Mouse (Mus musculus) kidney, adult 18-20 months (tissue): ENCODE data around the gene Neurog3.

Source experiments
- DNase-seq: peaks from one replicate; pipeline ENCODE4 v3.0.0; 2021

The Neurog3 gene

DNA sequence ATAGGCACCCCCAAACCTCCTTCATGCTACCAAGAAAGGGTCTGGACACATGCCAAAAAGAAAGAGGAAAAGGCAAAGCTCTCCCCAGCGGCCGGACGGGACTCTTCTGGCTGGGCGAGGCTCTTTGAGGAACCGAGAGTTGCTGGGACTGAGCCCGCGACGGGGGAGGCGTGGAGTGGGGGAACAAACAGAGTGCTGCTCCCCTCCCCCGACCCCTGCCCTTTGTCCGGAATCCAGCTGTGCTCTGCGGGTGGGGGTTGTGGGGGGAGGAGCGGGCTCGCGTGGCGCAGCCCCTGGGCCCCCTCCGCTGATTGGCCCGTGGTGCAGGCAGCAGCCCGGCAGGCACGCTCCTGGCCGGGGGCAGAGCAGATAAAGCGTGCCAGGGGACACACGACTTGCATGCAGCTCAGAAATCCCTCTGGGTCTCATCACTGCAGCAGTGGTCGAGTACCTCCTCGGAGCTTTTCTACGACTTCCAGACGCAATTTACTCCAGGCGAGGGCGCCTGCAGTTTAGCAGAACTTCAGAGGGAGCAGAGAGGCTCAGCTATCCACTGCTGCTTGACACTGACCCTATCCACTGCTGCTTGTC lies at the start of gene Neurog3:
Gene Neurog3 (plus strand): TSS at position 400 of the 591 bp plus-strand sequence.
- DNase-seq = no peak

DNA sequence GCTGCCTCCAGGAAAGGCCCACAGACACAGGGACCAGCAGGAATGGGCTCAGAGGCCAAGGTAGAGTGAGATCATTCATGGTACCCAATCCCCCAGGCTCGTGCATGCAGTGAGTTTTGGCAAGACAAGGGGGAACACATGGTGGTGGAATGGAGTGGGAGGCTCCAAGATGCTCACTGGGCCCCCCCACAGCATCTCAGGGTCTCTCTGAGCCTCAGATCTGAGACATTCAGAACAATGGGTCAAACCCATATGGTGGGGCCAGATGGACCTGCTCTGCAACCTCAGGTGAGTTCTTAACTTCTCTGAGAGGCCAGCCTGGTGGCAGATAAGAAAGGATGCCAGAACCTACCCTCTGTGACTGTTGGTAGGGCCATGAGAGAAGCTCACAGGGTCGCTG lies 46.8 kb upstream of the Neurog3 start:
- DNase-seq = no peak

DNA sequence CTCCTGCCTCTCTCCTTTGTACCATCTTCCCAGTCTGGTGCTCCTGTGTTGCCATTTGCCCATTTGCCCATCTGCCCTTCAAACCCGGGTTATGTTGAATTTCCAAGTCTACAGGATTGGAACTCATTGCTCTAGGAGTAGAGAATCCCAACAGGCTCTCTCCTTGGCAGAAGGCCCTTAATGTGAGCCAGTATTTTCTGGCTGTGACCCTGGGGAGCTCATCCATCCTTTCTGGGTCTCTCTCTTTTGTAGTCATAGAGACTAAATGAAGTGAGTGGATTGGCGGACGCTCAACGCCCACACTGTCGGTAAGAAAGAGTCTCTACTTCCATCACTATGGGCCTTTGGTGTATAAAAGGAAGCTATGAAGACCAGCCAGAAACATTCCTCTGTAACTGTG lies 46.1 kb upstream of the Neurog3 start:
- DNase-seq = no peak

DNA sequence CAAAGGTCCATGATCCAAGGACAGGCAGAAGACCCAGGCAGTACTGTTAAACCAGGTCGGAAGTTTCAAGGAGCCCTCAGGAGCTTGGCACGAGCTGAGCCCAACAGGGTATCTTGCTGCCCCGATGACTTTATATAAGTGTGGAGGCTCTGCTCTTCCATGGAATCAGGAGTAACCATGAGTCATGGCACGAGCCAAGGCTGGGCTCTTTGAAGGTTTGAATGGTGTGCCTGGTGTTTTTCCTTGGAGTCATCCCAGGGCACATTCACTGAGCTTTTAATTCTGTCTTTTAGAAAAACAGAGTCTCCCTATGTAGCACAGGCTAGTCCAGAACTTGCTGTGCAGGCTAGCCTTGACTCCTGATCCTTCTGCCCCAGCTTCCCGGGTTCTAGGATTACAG lies 44.5 kb upstream of the Neurog3 start:
- no peak for DNase-seq

DNA sequence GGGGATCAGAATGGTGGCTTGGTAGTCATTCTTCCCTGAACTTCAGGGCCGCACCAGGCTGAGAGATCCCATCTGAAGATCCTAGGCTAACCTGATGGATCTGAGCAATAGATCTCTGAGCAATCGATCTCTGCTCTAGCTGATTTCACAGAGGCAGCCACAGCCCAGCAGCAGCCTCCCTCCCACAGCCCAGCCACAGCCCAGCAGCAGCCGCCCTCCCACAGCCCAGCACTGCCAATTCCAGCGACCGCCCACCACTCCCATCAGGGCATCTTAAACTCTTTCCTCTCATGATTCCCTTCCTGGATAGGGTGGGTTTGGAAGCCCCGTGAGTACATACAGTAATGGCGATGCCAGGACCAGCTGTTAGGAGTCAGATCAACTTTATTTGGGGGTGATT lies 43.8 kb upstream of the Neurog3 start:
- DNase-seq = no peak

DNA sequence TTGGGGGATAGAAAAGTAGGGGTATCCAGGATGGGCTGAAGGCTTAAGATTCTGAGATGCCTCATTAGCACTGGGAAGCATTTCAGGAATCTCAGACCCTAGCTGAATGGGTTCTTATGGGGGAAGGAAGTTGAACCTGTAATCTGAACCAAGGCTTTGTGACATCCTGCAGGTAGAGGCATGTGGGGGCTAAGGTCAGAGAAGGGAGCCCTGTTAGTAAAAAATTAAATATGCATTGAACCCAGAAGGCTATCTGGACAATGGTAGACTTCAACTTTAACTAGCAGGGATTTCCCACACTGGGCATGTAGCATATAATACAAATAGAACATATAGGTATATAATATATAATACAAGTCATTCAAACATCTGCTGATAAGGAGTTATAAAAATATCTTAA lies 43.4 kb upstream of the Neurog3 start:
- DNase-seq = no peak

DNA sequence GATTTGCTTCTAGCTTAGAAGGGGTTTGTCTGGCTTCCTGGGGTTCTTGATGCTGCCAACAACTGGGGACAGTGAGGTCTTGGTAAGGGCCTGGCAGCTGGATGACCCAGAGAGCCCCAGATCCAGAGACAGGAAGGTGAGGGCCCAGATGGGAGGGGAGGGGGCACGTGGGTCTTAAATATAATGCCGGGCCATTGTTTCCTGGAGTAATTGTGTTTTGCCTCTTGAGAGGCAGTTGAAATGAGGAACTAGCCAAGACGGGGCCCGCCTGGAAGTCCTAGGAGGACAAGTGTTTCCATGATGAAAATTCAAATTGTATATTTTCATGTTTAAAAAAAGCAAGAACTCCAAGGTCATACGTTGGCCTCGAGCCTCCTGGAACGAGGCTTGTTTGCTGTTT lies 39.0 kb upstream of the Neurog3 start:
- no peak for DNase-seq

DNA sequence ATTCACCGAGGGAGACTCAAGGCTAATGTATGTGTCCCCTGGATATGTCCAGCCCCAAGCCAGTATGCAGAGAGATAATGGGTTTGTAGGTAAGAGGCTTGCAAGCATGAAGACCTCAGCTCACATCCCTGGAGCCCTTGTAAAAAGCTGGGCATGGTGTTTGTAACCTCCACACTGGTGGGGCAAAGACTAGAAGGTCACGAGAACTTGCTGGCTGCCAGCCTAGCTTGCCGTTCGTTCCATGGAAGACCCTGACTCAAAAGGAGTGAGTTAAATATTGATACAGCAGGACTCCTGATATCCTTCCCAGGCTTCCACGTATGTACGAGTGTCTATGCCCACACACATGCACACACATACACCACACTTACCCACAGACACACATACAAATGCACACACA lies 38.5 kb upstream of the Neurog3 start:
- no peak for DNase-seq

DNA sequence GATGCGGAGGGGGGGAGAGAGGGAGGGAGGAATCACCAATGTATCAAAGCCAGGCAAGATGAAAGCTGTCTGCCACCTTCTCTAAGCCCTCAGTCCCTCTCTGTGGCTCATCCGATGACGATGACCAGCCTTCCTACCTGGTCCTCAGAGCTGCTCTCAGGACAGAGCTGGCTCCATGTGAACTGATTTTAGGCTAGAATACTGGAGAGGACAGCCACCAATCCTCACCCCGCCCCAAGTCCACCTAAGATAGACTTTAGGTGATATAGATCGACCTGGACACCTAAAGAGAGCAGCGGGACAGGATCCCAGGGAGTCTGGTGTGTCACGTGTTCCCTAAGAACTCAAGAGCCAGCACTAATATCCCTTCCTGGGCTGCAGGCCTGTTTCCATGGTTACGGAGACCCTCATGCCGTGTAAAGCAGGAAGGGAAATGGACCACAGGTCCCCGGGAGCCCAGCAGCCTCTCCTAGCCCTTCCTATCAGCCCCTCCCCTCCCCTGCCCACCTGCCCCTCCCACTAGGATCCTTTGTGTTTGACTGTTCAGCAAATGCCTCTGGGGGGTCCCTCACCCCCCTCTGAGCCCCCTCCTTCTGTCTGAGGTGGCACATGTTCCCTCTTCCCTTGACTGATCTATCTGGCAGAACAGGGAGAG lies 33.0 kb upstream of the Neurog3 start:
- DNase-seq = no peak

DNA sequence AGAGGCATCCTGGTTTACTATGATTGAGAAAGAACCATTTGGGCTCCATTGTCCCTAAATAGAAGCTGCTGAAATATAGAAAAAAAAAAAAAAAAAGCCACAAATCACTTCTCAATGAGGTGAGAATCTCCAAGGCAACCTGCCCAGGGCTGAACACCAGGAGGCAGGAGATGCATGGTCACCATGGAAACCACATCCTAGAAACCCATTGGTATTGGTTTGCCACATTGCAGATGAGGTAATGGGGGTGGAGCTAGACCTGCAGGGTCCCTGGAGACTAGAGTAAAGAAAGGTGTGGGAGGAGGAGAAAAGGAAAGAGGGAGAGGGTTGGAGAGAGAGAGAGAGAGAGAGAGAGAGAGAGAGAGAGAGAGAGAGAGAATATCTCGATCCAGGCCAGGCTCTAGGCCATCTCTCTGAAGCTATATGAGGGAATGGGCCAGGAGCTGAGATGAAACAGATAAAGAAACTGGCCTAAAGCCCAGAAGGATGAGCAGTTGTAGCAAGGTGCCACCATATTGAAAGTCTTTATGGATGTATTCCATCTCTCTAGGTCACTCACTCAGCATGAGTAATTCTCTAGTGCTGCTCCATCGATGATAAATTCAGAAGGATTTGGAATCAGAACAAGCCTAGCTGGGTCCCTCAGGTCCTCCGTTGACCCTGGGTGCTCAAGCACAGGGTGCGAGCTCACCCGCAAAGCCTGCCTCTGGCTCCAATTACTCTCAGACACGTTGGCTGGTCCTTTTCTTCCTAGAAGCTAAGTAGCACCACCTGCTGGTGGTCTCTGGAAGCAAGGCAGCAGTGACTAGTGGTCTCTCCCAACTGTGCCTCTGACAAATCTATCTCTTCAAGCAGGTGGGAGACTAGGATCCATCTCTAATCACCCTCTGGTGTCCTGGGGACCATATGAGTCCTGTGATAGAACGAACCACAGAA lies 31.1 kb upstream of the Neurog3 start:
- peak; percentile 77 for DNase-seq

DNA sequence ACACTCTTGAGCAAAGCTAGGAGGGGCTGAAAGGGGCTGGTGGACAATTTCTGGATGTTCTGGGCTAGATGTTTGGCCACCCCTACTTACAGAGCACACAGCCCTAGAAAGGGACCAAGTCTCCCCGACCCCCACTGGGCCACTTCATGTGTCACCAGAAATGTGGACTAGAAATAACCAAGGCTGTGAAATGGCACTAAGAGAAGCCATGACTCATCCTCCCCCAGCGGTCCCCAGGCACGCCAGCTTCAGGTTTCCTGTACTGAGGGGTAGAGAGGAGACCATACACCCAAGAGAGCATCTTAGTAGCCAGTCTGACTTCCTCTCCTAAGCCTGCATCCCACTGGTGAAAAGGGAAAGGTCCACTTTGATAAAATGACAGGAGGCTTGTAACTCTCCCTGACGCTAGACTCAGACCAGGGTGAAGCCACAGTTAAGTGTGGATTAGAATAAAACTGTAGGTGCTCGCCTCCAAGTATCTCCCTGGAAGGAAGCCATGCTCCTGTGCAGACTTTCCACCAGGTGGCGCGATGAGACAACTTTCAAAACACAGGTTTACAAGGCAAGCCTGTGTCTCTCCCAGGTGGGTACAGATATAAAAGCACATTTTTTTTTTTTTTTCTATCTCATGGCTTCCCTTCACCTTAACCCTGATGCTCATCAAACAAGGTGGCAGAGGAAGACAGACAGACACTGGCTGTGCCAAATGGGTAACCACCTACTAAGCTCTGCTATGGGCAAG lies 27.9 kb upstream of the Neurog3 start:
- DNase-seq = peak; percentile 62

DNA sequence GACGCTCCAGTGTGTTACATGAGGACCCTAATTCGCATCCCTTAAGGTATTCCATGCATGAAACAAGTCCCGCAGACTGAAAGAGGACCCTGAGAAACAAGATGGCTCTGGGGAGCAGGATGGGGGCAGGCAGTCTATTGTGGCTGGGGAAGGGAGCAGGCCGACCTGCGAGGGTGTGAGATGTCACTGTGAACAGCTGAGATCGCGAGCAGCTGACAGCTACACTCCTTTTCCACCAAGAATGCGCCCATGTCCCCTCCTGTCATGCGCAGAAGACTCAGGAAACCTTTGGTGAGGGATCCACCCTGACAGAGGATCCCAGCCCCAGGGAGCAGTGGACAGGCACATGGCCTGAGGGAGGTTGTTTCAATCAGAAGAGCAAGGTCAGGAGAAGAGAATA lies 25.8 kb upstream of the Neurog3 start:
- no peak for DNase-seq

DNA sequence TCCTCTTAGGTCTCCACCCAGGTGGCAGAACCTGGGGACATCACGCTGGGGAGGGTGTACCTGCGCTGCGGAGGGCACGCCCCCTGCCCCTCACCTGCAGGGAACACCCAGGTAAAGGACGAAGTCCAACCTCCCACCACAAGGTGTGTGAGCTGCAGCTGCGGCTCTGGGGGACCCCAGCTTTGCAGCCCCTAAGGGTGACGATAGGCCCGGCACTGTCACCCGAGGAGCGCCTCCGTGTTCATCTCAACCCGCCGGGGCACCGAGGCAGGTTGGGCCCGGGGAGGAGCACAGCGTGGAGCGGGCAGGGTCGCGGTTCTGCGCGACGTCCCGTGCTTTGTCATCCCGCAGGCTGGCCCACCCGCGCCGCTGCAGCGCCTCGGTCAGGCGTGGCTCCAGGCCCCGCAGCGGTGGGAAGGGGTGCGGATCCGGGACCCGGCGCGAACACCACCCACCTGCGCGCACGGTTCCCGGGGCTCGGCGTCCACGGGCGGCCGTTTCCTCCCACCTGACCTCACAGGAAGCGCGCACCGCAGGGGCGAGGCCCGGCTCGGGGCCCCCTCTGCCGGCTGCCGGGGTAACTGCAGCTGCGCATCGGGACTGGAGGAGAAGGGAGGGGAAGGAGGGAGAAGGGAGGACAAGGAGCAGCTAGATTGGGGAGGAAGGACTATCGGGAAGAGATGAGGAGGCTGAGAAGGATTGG lies 22.2 kb upstream of the Neurog3 start:
- DNase-seq = peak; percentile 90

DNA sequence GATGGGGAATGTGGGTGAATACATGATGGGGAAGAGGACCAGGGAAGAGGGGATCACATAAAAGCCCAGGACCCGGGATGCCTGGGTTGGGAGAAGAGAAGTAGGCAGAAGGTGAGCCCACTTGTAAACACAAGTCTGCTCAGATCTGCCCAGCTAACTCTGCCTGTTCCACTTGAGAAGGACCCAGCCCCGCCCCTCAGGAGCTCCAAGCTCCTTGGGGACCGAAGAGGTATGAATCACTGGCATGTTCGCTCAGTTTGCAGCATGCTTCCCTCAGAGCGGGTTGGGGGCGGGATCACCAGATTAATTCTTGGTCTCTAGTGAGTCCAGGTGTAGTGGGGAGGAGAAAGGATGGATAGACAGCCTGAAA lies 21.7 kb upstream of the Neurog3 start:
- no peak for DNase-seq

DNA sequence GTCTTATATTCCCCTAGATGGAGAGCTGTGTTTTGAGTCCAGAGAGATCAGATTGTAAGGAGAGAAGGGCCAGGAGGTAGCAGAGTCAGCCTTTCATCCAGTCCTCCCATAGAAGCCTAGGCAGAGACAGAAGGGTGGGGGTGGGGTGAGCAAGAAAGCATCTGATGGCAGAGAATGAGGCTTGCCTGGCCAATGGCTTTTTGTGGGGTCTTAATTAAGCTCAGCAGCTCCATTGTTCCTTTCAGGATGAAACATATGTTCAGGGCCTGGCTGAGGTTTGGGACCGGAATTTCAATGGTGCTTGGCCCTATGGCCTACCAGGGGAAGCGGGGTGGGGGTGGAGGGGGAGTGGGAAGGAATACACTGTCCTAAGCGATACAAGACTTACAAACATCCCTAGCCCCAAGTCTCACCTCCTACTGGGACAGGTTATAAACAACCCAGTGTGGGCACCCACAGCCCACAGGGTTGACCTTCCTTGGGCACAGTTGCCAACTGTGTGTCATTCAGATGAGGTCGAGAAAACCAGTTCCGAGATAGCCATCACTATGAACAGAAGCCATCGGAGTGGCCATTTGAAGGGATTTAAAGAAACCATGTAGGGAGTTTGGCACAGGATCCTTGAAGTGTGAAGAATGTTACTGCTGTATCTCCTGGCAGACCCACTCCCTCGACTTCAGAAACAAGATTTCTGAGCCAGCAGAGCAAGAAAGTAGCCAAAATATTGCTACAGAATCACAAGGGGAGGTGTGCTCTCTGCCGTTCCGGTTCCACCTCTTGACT lies 18.8 kb upstream of the Neurog3 start:
- DNase-seq = no peak

DNA sequence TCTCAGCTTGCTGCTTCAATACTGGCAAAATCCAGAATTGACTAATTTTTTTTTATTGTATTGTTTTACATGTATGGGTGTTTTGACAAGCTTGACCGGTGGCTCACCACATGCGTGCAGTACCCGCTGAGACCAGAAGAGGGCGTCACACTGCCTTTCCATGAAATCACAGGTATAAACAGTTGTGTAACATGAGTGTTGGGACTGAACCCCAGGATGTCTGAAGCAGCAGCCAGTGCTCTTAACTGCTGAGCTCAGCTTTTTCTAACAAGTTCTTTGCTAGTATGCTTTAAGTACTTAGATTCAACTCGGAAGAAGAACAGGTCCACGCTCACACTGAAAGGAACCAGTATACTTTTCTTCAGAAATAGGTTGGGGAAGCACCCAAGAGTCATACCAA lies 5.8 kb upstream of the Neurog3 start:
- no peak for DNase-seq

DNA sequence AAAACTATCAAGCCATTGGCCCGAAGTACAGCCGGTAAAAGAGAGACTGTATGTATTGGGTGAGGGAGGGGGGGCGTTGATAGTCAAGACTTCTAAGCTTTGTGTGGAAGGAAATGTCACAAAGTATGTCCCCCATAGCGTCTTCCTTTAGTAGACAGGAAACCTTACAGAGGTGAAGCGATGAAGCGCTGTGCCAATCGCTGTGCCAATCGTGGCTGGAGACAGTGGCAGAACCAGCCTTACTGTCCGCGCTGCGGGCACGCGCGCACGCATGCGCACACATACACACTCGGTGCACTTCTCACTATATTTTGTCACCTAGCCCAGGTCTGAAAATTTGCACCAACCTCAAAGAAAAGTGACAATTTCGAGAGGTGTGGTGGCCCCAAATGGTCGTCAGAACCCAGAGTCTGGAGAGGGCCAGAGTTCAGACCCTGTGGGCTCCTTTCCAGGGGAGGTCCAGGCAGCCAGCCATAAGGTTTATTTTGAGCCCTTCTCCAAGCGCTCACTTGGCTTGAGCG lies 5.1 kb upstream of the Neurog3 start:
- DNase-seq = no peak

DNA sequence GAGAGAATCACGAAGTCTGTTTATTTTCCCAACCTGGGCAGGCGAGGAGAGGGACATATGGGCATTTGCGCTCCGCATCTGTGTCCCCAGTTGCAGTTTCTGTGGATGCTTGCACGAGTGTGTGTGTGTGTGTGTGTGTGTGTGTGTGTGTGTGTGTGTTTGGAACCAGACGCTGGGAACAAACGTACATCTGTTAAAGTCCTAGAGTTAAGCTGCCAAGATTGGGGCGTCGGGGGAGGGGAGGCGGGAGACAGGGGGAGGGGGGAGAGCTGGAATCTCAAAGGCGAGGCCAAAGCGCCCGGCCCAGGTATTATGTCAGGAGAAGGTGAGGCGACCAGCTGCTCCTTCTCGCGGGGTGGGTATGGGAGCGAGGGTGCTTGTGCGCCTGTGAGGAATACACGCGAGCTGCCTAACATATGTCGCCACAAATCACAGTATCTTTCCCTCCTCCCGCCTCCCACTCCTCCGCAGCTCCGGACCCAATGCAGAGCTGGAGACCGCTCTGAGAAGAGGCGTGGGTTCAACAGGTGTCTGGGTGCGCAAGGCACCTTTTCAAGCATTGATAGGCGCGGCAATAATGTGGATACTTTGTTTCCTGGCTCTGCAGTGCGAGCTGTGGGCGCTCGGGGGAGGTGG lies 4.5 kb upstream of the Neurog3 start:
- no peak for DNase-seq

DNA sequence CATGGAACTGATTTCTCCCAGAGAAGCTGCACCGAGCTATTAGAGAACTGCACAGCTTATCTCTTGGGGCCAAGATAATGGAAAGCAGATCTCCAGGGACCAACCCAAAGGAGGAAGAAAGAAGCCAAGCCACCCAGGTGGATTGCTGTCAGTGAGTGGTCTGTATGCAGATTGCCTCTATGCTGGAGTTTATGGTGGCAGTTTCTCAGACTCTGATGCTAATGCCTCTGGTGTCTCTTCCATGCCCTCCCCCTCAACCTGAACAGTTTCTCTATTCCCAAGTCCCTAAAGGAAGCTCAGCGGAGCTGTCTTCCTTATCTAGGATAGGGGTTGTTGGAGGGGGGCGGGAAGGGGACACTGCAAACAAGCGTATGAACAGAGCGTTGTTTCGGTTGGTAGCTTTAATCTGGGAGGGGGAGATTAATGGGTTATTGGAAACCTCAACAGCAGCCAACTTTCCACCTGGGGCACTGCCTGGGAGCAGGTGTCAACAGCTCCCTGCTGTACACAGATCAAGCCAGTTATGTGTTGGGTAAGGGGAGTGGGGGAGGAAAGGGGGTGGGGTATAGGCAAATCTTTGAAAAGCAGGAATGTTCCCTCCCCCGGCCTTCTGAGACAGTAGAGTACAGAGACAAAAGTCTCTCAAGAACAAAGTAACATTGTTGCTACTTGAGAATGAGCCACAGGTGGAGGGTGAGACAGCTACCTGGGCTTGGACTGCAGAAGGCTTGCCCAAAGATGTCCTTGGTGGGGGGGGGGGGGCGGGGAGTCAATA lies 3.0 kb downstream of the Neurog3 start:
- DNase-seq = no peak

DNA sequence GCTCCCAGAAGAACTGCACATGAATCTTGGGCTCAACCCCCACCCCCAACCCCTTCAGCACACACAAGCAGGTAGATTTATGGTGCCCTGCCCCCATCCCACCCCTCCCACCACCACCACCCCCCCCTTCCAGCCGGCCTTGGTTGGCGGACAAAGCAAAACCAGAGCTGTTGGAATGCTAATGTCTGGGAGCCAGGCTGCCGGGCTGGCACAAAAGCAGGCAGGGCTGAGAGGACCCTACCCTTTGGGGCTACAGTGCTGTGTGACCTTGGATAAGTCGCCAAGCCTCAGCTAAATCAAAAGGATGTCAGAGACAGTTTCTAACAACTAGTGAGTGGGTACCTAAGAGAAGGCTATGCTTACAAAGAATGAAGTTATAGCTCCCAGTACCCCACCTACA lies 4.3 kb downstream of the Neurog3 start:
- no peak for DNase-seq
